Mouse (Mus musculus): ENCODE results near the gene Larp4b. TPM values are rescaled to one million over a fixed set of nuclear protein-coding genes. Genes with fewer than 3 reads are reported as not detected.

The Larp4b gene
- polyA plus RNA-seq, 1 experiment: not detected

DNA sequence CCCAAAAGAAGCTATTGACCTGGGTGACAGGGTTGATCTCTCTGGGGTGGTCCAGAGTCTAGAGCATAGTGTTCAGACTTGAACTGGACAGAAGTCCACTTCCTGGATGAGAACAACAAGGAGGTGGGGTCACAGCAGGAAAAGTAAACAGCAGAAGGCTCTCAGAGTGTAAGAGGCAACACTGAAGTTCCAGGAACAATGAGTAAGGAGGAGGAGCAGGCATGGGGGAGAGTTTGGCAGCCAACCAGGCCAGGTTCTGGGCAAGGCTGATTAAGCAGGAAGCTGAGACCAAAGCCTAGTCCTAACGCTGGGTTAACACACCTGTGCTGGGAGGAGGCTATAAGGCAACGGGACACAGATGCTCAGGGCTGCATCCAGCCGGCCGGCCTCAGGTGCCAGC, 19.9 kb upstream of the Larp4b start:
- H3K4me1 ChIP-seq (ENCODE audit: control insufficient read depth, insufficient read depth, low read length): no peaks in the 10 kb centered on the region
- H3K27ac ChIP-seq (ENCODE audit: insufficient read depth, low read depth, low read length): no peak overlapping the region
- TF ChIP-seq POLR2A (IDR thresholded peaks at IDR 0.05; ENCODE audit: insufficient read depth, low read depth, low read length): no peak
- no peak for TF ChIP-seq CTCF (IDR thresholded peaks at IDR 0.05; ENCODE audit: insufficient read depth, low read depth, low read length)
- 70% methylated on average over 4 of the region's 4 CpGs for WGBS
- no peak overlapping the region for H3K4me3 ChIP-seq (ENCODE audit: insufficient read depth, low read depth, low read length)

DNA sequence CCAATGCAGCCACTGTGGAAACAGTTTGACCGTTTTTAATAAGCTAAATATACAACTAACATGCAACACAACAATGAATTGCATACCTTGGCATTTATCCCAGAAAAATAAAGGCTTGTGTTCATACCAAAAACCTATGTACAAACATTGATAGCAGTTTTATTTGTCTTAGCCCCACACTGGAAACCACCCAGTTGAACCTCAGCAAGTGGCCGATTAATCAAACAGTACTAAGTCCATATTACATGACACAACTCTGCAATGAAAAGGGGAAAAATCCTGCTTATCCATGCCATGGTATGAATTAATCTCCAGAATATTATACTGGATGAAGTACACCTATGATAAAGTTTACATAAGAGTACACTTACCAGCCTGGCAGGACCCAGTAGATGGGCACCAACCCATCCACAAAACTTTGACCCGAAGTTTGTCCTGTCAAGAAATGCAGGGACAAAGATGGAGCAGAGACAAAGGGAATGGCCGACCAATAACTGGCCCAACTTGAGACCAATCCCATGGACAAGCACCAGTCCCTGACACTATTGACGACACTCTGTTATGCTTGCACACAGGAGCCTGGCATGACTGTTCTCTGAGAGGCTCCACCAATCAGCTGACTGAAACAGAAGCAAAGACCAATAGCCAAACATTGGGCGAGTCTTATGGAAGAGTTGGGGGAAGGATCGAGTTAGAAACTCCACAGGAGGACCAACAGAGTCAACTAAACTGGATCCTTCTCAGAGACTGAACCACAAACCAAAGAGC, 17.7 kb upstream of the Larp4b start:
- TF ChIP-seq CTCF (IDR thresholded peaks at IDR 0.05; ENCODE audit: insufficient read depth, low read depth, low read length): no peak
- TF ChIP-seq POLR2A (IDR thresholded peaks at IDR 0.05; ENCODE audit: insufficient read depth, low read depth, low read length): no peak
- Histone ChIP-seq H3K4me1 (ENCODE audit: control insufficient read depth, insufficient read depth, low read length) (no peaks in the 10 kb centered on the region), H3K4me3 (ENCODE audit: insufficient read depth, low read depth, low read length) (no peak overlapping the region), H3K27ac (ENCODE audit: insufficient read depth, low read depth, low read length) (no peak overlapping the region)
- 82% methylated on average over 7 of the region's 7 CpGs for WGBS

DNA sequence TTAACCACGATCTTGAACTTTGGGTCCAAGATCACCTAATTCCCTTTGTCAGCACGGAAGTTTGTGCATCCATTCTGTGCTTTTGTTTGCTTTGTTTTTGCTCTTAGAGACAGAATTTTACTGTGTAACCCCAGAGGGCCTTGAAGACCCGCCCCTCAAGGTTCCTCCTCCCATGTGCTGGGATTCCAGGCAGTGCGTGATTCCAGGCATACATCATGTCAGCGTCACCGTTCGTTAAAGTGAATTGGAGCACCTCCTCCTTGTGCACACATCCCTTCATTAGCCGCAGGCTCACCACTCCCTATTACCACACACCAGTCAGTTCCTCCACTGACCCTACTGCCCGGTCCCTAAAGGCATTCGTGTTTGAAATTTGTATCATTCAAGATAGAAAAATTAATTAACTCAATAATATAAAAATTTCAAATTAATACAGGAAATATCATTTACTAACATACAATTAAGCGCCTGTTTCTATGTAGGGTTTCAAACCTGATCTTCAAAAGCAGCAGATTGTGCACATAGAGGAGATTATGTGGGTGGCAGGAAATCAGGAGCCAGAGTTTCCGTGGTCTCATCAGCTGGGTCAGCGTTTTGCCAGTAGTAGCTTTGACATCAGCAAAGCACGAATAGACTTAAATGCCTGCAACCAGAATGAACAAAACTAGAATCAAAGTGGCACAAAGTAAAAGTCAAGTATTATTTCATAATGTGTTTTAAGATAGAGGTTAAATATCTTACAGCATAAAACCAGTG, 11.4 kb upstream of the Larp4b start:
- no peak overlapping the region for H3K4me3 ChIP-seq (ENCODE audit: insufficient read depth, low read depth, low read length)
- WGBS: 75% methylated on average over 14 of the region's 14 CpGs

DNA sequence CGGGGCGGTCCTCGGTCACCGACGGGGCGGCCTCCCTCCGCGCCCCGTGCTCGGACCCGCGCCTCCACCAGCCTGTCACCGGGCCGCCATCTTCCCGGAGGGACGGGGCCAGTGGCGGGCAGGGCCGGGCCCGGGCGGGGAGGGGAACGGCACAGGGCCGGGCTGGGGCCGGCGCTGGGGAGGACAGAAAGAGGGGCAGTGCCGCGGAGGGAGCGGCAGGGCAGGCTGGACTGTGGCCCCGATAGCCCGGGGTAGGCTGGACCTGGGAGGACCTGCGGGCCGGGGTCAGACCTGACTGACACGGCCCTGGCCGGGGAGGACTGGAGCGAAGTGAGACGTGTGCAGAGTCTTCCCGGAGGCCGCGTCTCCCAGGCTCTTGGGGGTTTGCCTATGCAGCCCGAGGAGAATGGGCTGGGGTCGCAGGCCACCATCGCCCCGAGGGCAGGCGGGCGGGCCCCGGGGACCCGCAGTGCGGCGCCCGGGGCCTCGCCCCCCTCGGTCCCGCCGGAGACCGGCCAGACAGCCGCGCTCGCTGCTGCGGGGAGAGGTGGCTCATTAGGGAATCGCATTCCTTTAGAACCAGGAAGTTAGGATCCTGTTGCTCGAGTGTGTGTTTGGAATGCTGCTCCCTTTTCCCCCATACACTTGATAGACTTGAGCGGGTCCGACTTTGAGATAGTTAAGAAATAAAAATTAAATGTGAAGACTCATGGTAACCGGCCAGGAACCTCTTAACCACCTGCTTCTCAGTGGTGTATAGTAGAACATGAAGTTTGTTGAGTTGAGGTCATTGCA, 702 bp downstream of the Larp4b start:
- Histone ChIP-seq H3K27ac (ENCODE audit: insufficient read depth, low read depth, low read length) (no peak overlapping the region), H3K4me3 (ENCODE audit: insufficient read depth, low read depth, low read length) (peak overlapping the region; percentile 81), H3K4me1 (ENCODE audit: control insufficient read depth, insufficient read depth, low read length) (no peaks in the 10 kb centered on the region)
- WGBS: 2% methylated on average over 63 of the region's 63 CpGs
- TF ChIP-seq POLR2A (IDR thresholded peaks at IDR 0.05; ENCODE audit: insufficient read depth, low read depth, low read length): 0 out of 2 replicates have a peak, but pooled peaks have one; percentile 5
- TF ChIP-seq CTCF (IDR thresholded peaks at IDR 0.05; ENCODE audit: insufficient read depth, low read depth, low read length): no peak

More for the DNA sequence above, 11.4 kb upstream of the Larp4b start:
- Histone ChIP-seq H3K4me1 (ENCODE audit: control insufficient read depth, insufficient read depth, low read length) (no peaks in the 10 kb centered on the region), H3K27ac (ENCODE audit: insufficient read depth, low read depth, low read length) (no peak overlapping the region)
- TF ChIP-seq POLR2A (IDR thresholded peaks at IDR 0.05; ENCODE audit: insufficient read depth, low read depth, low read length) (no peak), CTCF (IDR thresholded peaks at IDR 0.05; ENCODE audit: insufficient read depth, low read depth, low read length) (no peak)

DNA sequence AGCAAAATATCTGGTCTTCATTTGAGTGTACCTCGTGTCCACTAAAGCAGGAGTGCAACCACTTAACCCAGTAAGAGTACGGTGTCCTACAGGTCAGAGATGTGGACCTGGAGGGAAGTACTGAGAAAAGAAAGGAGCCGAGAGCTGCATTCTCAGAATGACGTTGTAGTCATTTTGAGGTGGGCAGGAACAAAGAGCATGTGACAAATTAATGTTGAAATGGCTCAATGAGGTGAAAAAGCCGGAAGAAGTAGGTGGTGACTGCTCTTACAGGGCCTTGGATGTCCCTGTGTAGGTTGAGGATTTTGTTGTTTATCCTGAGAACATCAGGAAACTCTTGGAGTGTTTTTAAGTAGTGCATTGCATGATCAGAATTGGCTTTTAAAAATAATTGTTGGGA, 5.6 kb downstream of the Larp4b start:
- TF ChIP-seq POLR2A (IDR thresholded peaks at IDR 0.05; ENCODE audit: insufficient read depth, low read depth, low read length): no peak
- TF ChIP-seq CTCF (IDR thresholded peaks at IDR 0.05; ENCODE audit: insufficient read depth, low read depth, low read length): no peak
- 54% methylated on average over 5 of the region's 5 CpGs for WGBS
- Histone ChIP-seq H3K27ac (ENCODE audit: insufficient read depth, low read depth, low read length) (no peak overlapping the region), H3K4me3 (ENCODE audit: insufficient read depth, low read depth, low read length) (no peak overlapping the region), H3K4me1 (ENCODE audit: control insufficient read depth, insufficient read depth, low read length) (no peaks in the 10 kb centered on the region)

DNA sequence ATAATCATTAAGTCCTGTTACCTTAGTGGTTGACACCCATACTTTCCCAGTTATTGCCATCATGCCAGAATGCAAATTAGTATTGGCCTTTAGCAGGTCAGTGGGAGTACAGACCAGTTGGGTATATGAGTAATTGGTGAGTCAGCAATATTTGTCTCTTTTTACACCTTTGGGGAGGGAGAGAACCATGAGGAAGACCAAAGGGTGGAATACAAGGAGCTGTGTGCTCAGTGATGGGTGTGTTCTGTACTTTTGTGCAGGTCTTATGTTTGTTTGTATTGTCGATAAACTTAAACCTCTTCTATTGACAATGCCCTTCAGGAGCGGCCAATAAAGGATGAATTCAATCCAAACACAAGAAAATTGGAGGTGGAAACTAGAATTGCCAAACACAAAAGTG, 6.8 kb downstream of the Larp4b start:
- 90% methylated on average over 2 of the region's 2 CpGs for WGBS
- TF ChIP-seq POLR2A (IDR thresholded peaks at IDR 0.05; ENCODE audit: insufficient read depth, low read depth, low read length) (no peak), CTCF (IDR thresholded peaks at IDR 0.05; ENCODE audit: insufficient read depth, low read depth, low read length) (no peak)
- no peak overlapping the region for H3K27ac ChIP-seq (ENCODE audit: insufficient read depth, low read depth, low read length)
- no peaks in the 10 kb centered on the region for H3K4me1 ChIP-seq (ENCODE audit: control insufficient read depth, insufficient read depth, low read length)
- H3K4me3 ChIP-seq (ENCODE audit: insufficient read depth, low read depth, low read length): no peak overlapping the region

DNA sequence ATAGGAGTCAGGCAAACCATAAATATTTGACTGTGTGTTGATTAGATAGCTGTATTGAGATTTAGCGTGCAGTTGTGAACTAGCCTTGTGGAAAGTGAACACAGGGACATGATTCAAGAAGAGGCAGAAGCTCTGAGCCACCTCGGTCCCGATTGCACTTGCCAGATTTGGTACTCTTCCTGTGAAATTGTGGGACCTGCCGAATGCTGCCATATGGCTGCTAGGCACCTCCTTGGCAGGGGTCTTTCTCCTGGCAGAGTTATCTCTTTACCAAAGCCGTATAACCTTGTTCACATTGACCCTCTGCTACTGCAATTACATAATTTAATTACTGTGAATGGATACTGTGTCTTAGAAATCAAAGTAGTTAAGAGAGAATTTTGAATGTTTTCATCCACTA, 12.6 kb downstream of the Larp4b start:
- peaks cover 2% of the 10 kb centered on the region; the same call in 1 of the 2 replicates for H3K4me1 ChIP-seq (ENCODE audit: control insufficient read depth, insufficient read depth, low read length)
- H3K4me3 ChIP-seq (ENCODE audit: insufficient read depth, low read depth, low read length): no peak overlapping the region
- TF ChIP-seq POLR2A (IDR thresholded peaks at IDR 0.05; ENCODE audit: insufficient read depth, low read depth, low read length): no peak
- WGBS: 77% methylated on average over 5 of the region's 5 CpGs
- no peak overlapping the region for H3K27ac ChIP-seq (ENCODE audit: insufficient read depth, low read depth, low read length)

DNA sequence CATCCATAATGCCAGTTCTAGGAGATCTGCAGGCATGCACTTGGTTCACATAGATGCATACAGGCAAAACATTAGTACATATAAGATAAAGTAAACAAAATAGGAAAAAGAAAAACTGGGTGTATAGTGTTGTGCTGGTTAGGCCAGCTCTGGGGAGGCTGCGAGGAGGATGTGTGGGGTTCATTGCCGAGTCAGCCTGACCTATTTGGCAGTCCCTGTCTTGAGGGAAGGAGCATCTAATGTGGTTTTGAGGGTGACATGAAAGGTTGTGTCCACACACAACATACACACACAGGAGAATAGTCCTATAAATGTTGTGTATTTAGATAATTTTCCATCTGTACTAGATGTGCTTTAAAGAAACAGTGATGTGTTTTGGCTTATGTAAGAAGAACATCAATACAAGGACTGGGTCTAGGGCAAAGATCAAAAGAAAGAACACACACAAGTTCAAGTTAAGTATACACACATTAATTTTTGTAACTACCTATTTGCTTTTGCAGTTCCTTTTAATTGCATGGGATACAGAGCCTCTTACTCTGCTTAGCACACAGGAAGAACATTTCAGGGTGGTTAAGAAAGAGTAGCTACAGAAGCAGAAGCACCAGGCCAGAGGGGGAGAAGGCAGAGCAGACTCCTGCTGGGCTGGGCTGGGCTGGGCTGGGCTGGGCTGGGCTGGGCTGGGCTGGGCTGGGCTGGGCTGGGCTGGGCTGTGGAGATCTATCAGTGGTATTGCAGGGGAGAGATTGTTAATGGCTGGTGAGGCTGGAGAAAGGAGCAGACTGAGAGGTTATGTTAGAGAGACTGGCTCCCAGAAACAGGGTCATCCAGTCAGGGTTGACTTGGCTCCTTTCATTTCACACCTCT, 13.5 kb downstream of the Larp4b start:
- Histone ChIP-seq H3K4me1 (ENCODE audit: control insufficient read depth, insufficient read depth, low read length) (peaks cover 2% of the 10 kb centered on the region; the same call in 1 of the 2 replicates), H3K4me3 (ENCODE audit: insufficient read depth, low read depth, low read length) (no peak overlapping the region), H3K27ac (ENCODE audit: insufficient read depth, low read depth, low read length) (no peak overlapping the region)
- WGBS: 77% methylated on average over 2 of the region's 2 CpGs
- TF ChIP-seq POLR2A (IDR thresholded peaks at IDR 0.05; ENCODE audit: insufficient read depth, low read depth, low read length) (no peak), CTCF (IDR thresholded peaks at IDR 0.05; ENCODE audit: insufficient read depth, low read depth, low read length) (no peak)

All from olfactory bulb, adult 2 months (tissue).